Mouse (Mus musculus): ENCODE measurements around the gene Trnt1.

Trnt1 gene

GRCm38 (mm10) chr6:106768640-106769289, at the start of gene Trnt1:
Gene Trnt1, plus strand, starts transcription at chr6:106769120.
- peak; percentile 98 for DNase-seq (ENCODE audit: low spot score)

GRCm38 (mm10) chr6:106725642-106726041, 43.3 kb upstream of the Trnt1 start:
- no peak for DNase-seq (ENCODE audit: low spot score)

- no peak for DNase-seq (ENCODE audit: low spot score)
Observed at GRCm38 (mm10) chr6:106726078-106726477, 42.8 kb upstream of the Trnt1 start.

- no peak for DNase-seq (ENCODE audit: low spot score)
Observed at GRCm38 (mm10) chr6:106727703-106728102, 41.2 kb upstream of the Trnt1 start.

- DNase-seq (ENCODE audit: low spot score), result no peak
Observed at GRCm38 (mm10) chr6:106729682-106730314, 39.1 kb upstream of the Trnt1 start.

GRCm38 (mm10) chr6:106732563-106732962, 36.4 kb upstream of the Trnt1 start:
- no peak for DNase-seq (ENCODE audit: low spot score)

- no peak for DNase-seq (ENCODE audit: low spot score)
Observed at GRCm38 (mm10) chr6:106738229-106738628, 30.7 kb upstream of the Trnt1 start.

- no peak for DNase-seq (ENCODE audit: low spot score)
Observed at GRCm38 (mm10) chr6:106740244-106740825, 28.6 kb upstream of the Trnt1 start.

- DNase-seq (ENCODE audit: low spot score), result no peak
Observed at GRCm38 (mm10) chr6:106743556-106744233, 25.2 kb upstream of the Trnt1 start.

GRCm38 (mm10) chr6:106745673-106746394, 23.1 kb upstream of the Trnt1 start:
- no peak for DNase-seq (ENCODE audit: low spot score)

GRCm38 (mm10) chr6:106747251-106747650, 21.7 kb upstream of the Trnt1 start:
- no peak for DNase-seq (ENCODE audit: low spot score)

GRCm38 (mm10) chr6:106747804-106748203, 21.1 kb upstream of the Trnt1 start:
- DNase-seq (ENCODE audit: low spot score), result no peak

GRCm38 (mm10) chr6:106748887-106749388, 20.0 kb upstream of the Trnt1 start, which contains the start of gene Il5ra:
Gene Il5ra, minus strand, starts transcription at chr6:106749037.
- DNase-seq (ENCODE audit: low spot score), result no peak

GRCm38 (mm10) chr6:106750291-106750690, 18.6 kb upstream of the Trnt1 start:
- no peak for DNase-seq (ENCODE audit: low spot score)

GRCm38 (mm10) chr6:106758299-106758698, 10.6 kb upstream of the Trnt1 start:
- no peak for DNase-seq (ENCODE audit: low spot score)

- DNase-seq (ENCODE audit: low spot score), result no peak
Observed at GRCm38 (mm10) chr6:106760473-106761218, 8.3 kb upstream of the Trnt1 start.

- no peak for DNase-seq (ENCODE audit: low spot score)
Observed at GRCm38 (mm10) chr6:106761486-106761885, 7.4 kb upstream of the Trnt1 start.

- DNase-seq (ENCODE audit: low spot score), result no peak
Observed at GRCm38 (mm10) chr6:106765892-106766291, 3.0 kb upstream of the Trnt1 start.

GRCm38 (mm10) chr6:106766774-106767173, 2.1 kb upstream of the Trnt1 start:
- DNase-seq (ENCODE audit: low spot score), result no peak

- DNase-seq (ENCODE audit: low spot score), result peak; percentile 8
Observed at GRCm38 (mm10) chr6:106769290-106769866, 458 bp downstream of the Trnt1 start.

GRCm38 (mm10) chr6:106770046-106770445, 1.1 kb downstream of the Trnt1 start:
- DNase-seq (ENCODE audit: low spot score), result no peak

Data from embryo, embryonic 10 days (tissue).